Mouse (Mus musculus) c-Kit-negative CD71-positive TER-119-positive erythroid progenitor cells, embryonic 14.5 days (primary cell): ENCODE data around the gene Elavl1.

Source experiments
- DNase-seq: peaks from one replicate; pipeline ENCODE4 v3.0.0-alpha.2; 2013; ENCODE audit warnings: low read depth, low spot score

Gene Elavl1

DNA sequence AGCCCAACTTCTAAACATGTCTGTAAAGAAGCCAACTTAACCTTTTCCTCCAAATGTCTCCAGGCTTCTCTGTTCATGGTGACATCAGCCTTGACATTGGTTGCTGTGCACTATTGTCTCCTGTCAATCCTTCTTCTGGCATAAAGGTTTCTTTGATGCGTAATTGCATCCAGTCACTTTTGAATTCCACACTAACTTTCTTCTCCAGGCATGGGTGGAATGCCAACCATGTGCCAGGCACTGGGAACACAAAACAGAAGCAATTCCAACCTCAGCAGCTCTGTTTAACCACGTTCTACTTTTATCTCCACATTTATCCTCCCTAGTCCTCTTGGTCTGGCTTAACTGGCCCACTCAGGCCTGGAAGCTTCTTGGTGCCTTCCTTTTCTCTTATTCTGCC lies 4.2 kb downstream of the Elavl1 start:
- DNase-seq = no peak

DNA sequence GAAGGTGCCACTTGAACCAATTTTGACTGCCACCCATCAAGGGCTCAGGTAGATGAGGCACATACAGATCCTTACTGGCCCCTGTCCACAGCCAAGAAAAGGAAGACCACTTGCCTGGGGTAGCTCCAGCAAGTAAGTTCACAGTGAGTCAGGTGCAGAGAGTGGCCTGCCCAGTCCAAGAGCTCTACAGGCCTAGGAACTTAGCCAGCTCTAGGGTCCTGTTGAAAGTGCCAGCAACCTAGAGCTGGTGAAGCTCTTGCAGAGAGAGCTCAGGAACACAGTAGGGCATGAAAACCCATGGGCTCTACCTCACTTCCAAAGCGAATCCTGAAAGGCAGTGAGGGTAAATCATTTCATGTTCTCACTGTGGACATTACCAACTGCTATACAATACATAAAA lies 4.8 kb downstream of the Elavl1 start:
- DNase-seq = no peak

DNA sequence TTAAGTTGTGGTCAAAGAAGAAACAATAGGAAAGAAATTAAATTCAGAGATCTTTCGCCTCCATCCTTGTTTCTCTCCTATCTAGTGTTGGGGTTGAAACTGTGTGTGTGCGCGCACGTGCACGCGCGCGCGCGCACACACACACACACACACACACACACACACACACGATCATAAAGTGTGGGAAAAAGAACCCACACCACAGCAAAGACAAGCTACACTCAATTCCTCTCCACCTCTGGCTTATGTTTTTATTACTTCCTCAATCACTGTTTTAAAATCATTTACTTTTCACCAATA lies 5.7 kb downstream of the Elavl1 start:
- no peak for DNase-seq

DNA sequence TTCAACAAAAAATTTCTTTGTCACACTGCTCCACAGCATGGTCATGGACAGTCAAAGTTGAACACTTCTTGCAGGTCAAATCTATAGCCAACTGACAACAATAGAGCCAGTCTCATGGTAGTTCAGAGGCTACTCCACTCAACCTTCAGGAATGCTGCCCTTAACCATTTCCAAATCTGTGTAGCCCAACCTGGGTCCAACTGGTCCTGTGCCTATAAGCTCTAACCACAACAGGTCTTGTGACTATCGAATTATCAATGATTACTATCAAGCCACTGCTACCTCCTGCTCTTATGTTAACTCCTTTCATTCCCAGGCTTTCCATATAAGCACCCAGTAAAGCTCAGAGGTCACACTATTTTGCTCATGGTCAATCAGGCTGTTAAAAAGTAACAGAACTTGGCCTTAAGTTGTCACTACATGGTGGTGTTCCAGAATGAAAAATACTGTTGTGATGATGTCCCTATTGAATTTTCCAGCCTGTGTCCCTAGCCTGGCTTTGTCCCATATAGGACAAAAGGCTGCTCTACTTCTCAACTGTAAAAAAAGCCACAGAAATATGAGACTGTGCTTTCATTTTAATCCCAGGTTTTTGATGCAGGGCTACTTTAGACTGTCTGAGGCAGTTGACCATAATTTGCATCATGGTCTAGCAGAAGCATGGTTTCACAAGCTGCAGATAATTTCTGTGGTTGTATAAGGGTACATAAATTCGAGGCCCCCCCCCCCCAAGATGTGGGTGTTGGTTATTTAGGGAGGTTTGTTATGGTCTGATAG lies 6.2 kb downstream of the Elavl1 start:
- no peak for DNase-seq

DNA sequence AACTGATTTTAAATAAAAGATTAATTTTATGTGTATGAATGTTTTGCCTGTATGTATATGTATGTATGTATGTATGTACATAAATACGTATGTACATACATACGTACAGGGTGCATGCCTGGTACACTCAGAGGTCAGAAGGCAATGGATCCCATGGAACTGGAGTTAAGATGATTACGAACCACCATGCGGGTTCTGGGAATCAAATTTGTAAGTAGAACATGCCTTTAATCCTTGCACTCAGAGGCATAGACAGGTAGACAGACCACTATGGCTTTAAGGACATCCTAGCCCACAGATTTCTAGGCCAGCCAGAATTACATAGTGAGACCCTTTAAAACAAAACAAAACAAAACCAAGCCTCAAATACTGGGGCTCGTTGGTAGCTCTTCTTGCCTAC lies 7.1 kb downstream of the Elavl1 start:
- no peak for DNase-seq

- no peak for DNase-seq
Measured at GRCm38 (mm10) chr8:4314852-4315251, 10.4 kb downstream of the Elavl1 start.

DNA sequence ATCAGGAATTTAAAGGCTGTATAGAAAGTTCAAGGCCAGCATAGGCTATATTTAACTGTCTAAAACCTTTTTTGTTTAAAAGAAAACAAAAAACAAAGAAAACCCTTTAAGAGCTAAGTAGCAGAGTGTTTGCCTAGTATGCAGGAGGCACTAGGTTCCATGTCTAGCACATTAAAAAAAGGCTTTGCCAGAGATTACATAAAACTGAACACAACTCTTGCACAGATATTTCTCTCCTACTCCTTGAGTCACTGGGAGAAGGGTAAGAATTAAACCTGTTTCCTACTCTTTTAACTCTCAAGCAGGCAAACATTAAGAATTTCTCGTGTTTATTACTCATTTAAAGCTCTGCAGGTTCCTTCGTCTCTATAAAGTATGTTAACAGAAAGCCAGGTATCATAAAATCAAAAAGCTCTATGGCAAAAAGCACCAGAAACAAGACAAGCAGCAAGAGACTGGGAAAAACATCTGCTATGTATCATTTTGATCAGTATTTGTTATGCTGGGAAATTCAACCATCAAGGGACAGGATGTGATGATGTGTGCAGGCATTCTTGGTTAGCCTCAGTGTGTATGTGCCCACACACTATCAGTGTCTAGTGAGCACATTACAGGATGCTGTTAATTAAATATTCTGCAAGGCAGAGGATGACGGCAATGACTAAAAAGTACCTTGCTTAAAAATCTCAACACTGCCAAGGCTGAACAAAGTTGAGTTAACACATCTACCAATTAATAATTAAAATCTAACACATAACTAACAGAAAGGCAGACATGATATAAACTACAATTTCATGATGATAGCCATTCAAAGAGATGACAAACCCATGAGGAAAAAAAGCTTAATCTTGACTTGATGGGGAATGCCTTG lies 11.7 kb downstream of the Elavl1 start:
- DNase-seq = no peak

DNA sequence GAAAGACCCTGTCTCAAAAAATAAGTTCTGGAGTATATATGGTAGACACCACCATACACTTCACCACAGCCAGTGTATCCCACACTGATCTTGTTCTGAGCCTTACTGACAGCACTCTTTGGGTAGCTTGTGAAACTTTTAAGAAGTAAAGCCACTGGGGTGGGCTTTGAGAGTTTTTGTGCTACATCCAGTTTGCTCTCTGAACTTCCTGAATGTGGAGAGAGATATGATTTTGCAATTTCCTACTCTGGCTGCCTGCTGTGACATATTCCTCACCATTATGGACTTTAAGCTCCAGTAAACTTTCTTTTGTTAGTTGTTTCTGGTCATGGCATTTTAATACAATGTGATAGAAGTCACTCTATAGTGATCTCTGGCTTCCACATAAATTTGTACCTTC lies 13.1 kb downstream of the Elavl1 start:
- DNase-seq = no peak

GRCm38 (mm10) chr8:4305838-4306237 lies 19.4 kb downstream of the Elavl1 start:
- DNase-seq = no peak

DNA sequence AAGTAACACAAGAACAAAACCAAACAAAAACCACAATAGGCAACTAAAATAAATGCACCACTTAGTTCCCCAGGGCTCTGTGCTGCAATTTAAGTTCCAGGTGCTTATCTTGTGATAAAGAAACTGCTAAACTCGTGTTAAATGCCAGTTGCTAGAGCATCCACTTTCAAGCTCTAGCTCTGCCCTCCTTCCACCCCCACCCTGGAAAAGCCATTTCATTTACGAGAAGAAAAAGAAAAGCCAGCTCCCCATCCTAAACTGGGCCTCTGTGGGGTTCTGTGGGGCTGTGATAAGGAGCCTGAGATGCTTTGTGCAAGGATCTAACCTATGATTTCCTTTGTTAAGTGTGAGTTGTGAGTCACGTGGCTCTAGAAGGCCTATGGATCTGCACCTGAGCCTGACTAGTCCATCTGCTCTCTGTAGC lies 21.1 kb downstream of the Elavl1 start:
- DNase-seq = no peak

- DNase-seq = no peak
Measured at GRCm38 (mm10) chr8:4297822-4298221, 27.4 kb downstream of the Elavl1 start.

GRCm38 (mm10) chr8:4292738-4293137 lies 32.5 kb downstream of the Elavl1 start:
- no peak for DNase-seq

DNA sequence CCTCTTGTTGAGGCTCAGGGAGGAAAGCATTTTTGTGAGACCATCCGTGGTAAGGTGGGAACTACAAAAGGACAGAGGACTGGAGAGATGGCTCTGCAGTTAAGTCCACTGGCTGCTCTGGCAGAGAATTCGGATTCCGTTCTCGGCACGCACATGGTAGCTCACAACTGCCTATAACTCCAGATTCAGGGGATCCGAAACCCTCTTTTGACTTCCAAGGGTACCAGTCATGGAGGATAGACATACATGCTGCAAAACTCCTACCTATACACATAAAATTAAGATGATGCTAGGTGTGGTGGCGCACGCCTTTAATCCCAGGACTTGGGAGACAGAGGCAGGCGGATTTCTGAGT lies 49.1 kb downstream of the Elavl1 start:
- DNase-seq = no peak

GRCm38 (mm10) chr8:4275275-4276110 lies 49.7 kb downstream of the Elavl1 start, which contains the start of gene Timm44:
Gene Timm44 (minus strand): TSS chr8:4275913.
- DNase-seq = peak; percentile 89

DNA sequence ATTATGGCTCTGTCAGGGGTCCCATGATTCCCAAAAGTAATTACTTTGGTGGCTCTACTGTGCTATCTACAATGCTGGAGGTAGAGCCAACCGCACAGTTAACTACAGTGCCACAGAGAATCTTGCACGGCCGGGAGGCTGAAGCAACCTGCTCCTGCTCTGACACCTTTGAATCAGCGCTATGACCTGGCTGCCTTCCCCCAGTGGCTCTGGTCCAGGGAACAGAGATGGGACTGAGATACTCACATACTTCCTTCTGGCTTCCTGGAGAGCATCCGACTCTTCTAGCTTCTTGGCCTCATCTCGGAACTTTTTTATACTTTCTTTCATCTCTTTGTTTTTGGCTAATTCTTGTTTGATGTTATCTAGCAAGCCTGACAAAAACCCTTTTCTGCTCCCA lies 55.6 kb downstream of the Elavl1 start:
- DNase-seq = no peak

- DNase-seq = no peak
Measured at GRCm38 (mm10) chr8:4267627-4268026, 57.6 kb downstream of the Elavl1 start.

GRCm38 (mm10) chr8:4265160-4265914 lies 59.9 kb downstream of the Elavl1 start:
- no peak for DNase-seq

DNA sequence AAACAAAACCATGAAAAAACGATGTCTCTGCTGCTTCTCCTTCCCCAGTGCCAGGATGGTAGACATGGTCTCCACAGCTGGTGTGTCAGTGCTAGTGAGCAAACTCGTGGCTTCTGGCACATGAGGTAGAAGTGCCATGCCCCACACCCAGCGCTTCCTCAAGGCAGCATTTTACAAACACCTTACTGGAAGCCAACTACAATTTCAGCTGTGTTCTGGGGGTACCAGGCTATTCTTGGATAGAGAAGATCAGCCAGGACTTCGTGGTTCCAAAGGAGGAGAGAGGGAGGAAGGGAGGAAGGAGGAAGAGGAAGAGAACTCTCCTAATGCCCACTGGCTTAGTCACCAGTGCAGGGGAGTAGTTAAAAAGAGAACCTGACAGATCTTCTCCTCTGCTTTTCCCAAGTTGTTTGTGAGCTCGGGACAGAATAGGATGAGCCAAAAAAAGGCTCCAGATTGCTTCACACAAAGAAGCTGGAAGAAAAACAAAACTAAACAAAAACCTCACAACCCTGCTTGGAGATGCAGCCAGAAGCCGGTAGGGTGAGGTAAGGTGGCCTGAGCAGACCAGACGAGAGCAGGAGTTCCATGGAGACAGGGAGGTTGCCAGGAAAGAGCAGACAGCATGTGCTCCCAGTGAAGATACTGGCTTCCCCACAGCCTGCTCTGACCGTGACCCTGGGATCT lies 62.0 kb downstream of the Elavl1 start:
- no peak for DNase-seq

DNA sequence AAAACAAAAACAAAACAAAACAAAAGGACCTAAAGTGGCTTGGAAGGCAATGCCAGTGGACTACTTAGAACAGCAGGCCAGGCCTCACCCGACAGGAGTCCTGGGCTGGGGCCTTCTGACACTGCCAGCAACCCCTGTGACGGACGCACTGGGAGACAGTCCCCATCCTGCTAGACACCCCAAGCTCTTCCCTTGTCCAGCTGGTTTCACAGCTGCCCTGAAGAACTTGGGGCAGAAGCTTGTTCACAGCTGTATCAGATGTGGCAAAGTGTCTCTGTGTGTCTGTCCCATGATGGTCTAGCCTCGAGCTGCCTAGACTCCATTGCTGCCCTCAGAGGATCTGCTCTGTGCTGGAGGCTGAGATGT lies 65.4 kb downstream of the Elavl1 start:
- DNase-seq = no peak

- DNase-seq = peak; percentile 88
Measured at GRCm38 (mm10) chr8:4259125-4259804, 65.9 kb downstream of the Elavl1 start, which contains the start of gene Ctxn1. Gene Ctxn1 (minus strand): TSS chr8:4259274.
